ENCODE assay signal across 26 mouse cellular contexts in the genomic region with DNA sequence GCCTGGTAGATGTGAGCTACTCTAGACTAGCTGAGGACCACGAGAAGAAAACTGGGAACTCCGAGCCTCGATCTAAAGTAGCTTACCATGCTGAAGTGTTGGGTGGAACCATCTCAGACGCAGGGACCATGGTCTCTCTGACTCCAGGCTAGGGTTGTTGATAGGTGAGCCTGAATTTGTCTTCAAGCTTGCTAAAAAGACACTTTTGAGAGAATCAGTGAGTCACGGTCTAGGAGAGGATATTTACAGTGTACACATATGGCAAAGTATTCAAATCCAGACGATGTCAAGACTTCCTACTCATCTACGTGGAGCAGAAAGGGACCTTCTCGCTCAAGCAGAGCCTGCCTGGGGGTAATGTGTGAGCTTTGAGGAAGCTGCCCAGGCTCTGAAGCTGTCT.
A peak's percentile ranks its signal among the peaks of the same experiment; 100 is the strongest.
DNase-seq lines count a peak whose midpoint lies in the region; ATAC-seq and TF ChIP-seq lines count a peak whose summit lies in the region.
"Had no signal": no experiment of that assay in that cellular context is flagged by ENCODE, and none has a peak within 500 bp of the region (broad histone marks: within the 10 kb centered on the region; RNA-seq: fewer than 3 reads in every experiment).

No protein-coding gene starts in this region.

- WGBS in liver, embryonic 16.5 days (ENCODE audit: insufficient replicate concordance), result 65% methylated on average over 8 of the region's 8 CpGs
- WGBS in liver, embryonic 11.5 days, result 79% methylated on average over 8 of the region's 8 CpGs
- 86% methylated on average over 8 of the region's 8 CpGs for WGBS in heart, embryonic 10.5 days

- H3K4me1 ChIP-seq in liver, embryonic 16.5 days (ENCODE audit: control insufficient read depth, low read depth, low read length), result peaks cover 3% of the 10 kb centered on the region
- H3K4me1 ChIP-seq in liver, embryonic 11.5 days (replicated peaks; ENCODE audit: control insufficient read depth, insufficient read depth, low read length), result no peaks in the 10 kb centered on the region; the same call in none of the 2 replicates
- H3K4me1 ChIP-seq in cortical plate, adult 2 months (ENCODE audit: control insufficient read depth, insufficient read depth, low read length), result peaks cover 9% of the 10 kb centered on the region
- H3K4me1 ChIP-seq in heart, embryonic 10.5 days, result peaks cover 44% of the 10 kb centered on the region

- no peaks in the 10 kb centered on the region for H3K36me3 ChIP-seq in liver, embryonic 16.5 days (ENCODE audit: control insufficient read depth, insufficient read depth)
- no peaks in the 10 kb centered on the region for H3K36me3 ChIP-seq in liver, embryonic 11.5 days (ENCODE audit: control insufficient read depth, insufficient read depth, low read length)
- H3K36me3 ChIP-seq in heart, embryonic 10.5 days, result no peaks in the 10 kb centered on the region
- H3K36me3 ChIP-seq: embryonic facial prominence, embryonic 13.5 days; hindbrain, embryonic 13.5 days; limb, embryonic 12.5 days; lung, embryonic 15.5 days; neural tube, embryonic 13.5 days had no signal

- no peak overlapping the region for H3K4me2 ChIP-seq in liver, embryonic 16.5 days (ENCODE audit: low read depth, low read length)
- no peak overlapping the region for H3K4me2 ChIP-seq in liver, embryonic 11.5 days
- H3K4me2 ChIP-seq: embryonic facial prominence, embryonic 13.5 days; hindbrain, embryonic 13.5 days; limb, embryonic 12.5 days; lung, embryonic 15.5 days; neural tube, embryonic 13.5 days had no signal

- peak overlapping the region; percentile 38; the same call in 1 of the 2 replicates for H3K27ac ChIP-seq in liver, embryonic 16.5 days (ENCODE audit: low read length)
- no peak overlapping the region for H3K27ac ChIP-seq in liver, embryonic 11.5 days (ENCODE audit: low read depth, low read length)
- H3K27ac ChIP-seq in cortical plate, adult 2 months (ENCODE audit: insufficient read depth, low read length), result peak overlapping the region; percentile 43; the same call in 1 of the 2 replicates
- H3K27ac ChIP-seq in heart, embryonic 10.5 days, result no peak overlapping the region
- H3K27ac ChIP-seq: embryonic facial prominence, embryonic 13.5 days; kidney, postnatal 0 days; limb, embryonic 12.5 days; liver, embryonic 14.5 days; neural tube, embryonic 13.5 days had no signal

- DNase-seq in layer of hippocampus, adult 11-12 months (ENCODE audit: low spot score), result peak; percentile 47
- no peak for DNase-seq in layer of hippocampus, postnatal 14 days (ENCODE audit: low spot score in 2 of 2)
- no peak for DNase-seq in liver, embryonic 11.5 days (ENCODE audit: low spot score)
- no peak for DNase-seq in heart, embryonic 10.5 days (ENCODE audit: low spot score)
- DNase-seq: adrenal gland, adult 2 months; cerebellum, adult 18-20 months; cerebellum, postnatal 14 days; gastrocnemius, postnatal 10 days; kidney, adult 18-20 months; right cerebral cortex, adult 18-20 months; thymus, adult 18-20 months; thymus, postnatal 36 days had no signal

- H3K9ac ChIP-seq in liver, embryonic 16.5 days (ENCODE audit: low read depth, low read length), result no peak overlapping the region
- H3K9ac ChIP-seq in liver, embryonic 11.5 days (ENCODE audit: low read depth, low read length), result no peak overlapping the region
- H3K9ac ChIP-seq: embryonic facial prominence, embryonic 13.5 days; hindbrain, embryonic 13.5 days; limb, embryonic 12.5 days; liver, embryonic 14.5 days; lung, embryonic 15.5 days; neural tube, embryonic 13.5 days had no signal

- H3K4me3 ChIP-seq in liver, embryonic 16.5 days (ENCODE audit: low read depth, low read length), result no peak overlapping the region
- H3K4me3 ChIP-seq in liver, embryonic 11.5 days (ENCODE audit: low read depth, low read length), result no peak overlapping the region
- no peak overlapping the region for H3K4me3 ChIP-seq in cortical plate, adult 2 months (ENCODE audit: insufficient read depth, low read length)
- H3K4me3 ChIP-seq in heart, embryonic 10.5 days, result no peak overlapping the region
- H3K4me3 ChIP-seq: embryonic facial prominence, embryonic 13.5 days; hindbrain, embryonic 13.5 days; limb, embryonic 12.5 days; lung, embryonic 15.5 days; myocyte; neural tube, embryonic 13.5 days had no signal

- 0 out of 2 replicates have a peak, but pooled peaks have one; percentile 17 for ATAC-seq in liver, embryonic 16.5 days (ENCODE audit: low read depth)
- ATAC-seq in liver, embryonic 11.5 days (replicated peaks; ENCODE audit: low FRiP score), result no peak
- ATAC-seq in megakaryocyte, adult 5-6 weeks (ENCODE audit: poor library complexity, severe bottlenecking), result peak; percentile 31; the same call in 1 of the 2 replicates
- ATAC-seq: forebrain, embryonic 14.5 days; inflammation-experienced regulatory T-cells, adult 6 months; midbrain, embryonic 16.5 days had no signal

- H3K9me3 ChIP-seq in liver, embryonic 16.5 days (replicated peaks; ENCODE audit: control insufficient read depth, low read length), result no peaks in the 10 kb centered on the region
- H3K9me3 ChIP-seq in liver, embryonic 11.5 days (ENCODE audit: control insufficient read depth, low read length), result no peaks in the 10 kb centered on the region
- H3K9me3 ChIP-seq in heart, embryonic 10.5 days, result no peaks in the 10 kb centered on the region
- H3K9me3 ChIP-seq: embryonic facial prominence, embryonic 13.5 days; hindbrain, embryonic 13.5 days; limb, embryonic 12.5 days; lung, embryonic 15.5 days; neural tube, embryonic 13.5 days had no signal

- TF ChIP-seq POLR2A in cortical plate, adult 2 months (IDR thresholded peaks at IDR 0.05; ENCODE audit: extremely low read depth, insufficient read depth, low read length), result no peak

- TF ChIP-seq CTCF in cortical plate, adult 2 months (IDR thresholded peaks at IDR 0.05; ENCODE audit: extremely low read depth, insufficient read depth, low read length), result no peak

- H3K27me3 ChIP-seq in liver, embryonic 16.5 days (ENCODE audit: control insufficient read depth, insufficient read depth, low read depth, low read length), result peaks cover 21% of the 10 kb centered on the region
- H3K27me3 ChIP-seq in liver, embryonic 11.5 days (replicated peaks; ENCODE audit: control insufficient read depth, insufficient read depth, low read length), result peaks cover 8% of the 10 kb centered on the region; the same call in 1 of the 2 replicates
- no peaks in the 10 kb centered on the region; the same call in 1 of the 2 replicates for H3K27me3 ChIP-seq in heart, embryonic 10.5 days (ENCODE audit: insufficient read depth, poor library complexity, severe bottlenecking)
- H3K27me3 ChIP-seq: hindbrain, embryonic 13.5 days; neural tube, embryonic 13.5 days had no signal

Comparison
In these comparisons a context has a peak if more than half of its experiments do, and no peak if none do; other contexts are left out.
1. H3K27ac ChIP-seq: peak in liver, embryonic 16.5 days (single experiment) and cortical plate, adult 2 months (single experiment); none in liver, embryonic 11.5 days (single experiment) and heart, embryonic 10.5 days (single experiment).